Mouse (Mus musculus) neural tube, embryonic 15.5 days (tissue): ENCODE measurements at regions not wholly inside any gene's neighbourhood (a gene's known extent, or its start where the extent isn't known, plus 50 kb on each side); places are given as distances from the start of the nearest gene placed in this dataset.

Experiments used
- ATAC-seq: fragments of 200-750 bp; cut with Nextera tagmentation; 2 replicates; pipeline ENCODE4 v1.8.0; 2017; ENCODE audit warnings: mild to moderate bottlenecking, moderate TSS enrichment, moderate library complexity; ENCODE audit not compliant: low FRiP score
- H3K27ac ChIP-seq: fragments of 300-500 bp; sonication (generic); replicated peaks from 2 replicates; pipeline ENCODE4 v1.5.1; 2015; ENCODE audit warnings: mild to moderate bottlenecking, inconsistent platforms
- H3K27me3 ChIP-seq: fragments of 300-500 bp; sonication (generic); replicated peaks from 2 replicates; pipeline ENCODE4 v1.6.1; 2015; ENCODE audit warnings: inconsistent platforms
- H3K36me3 ChIP-seq: fragments of 300-500 bp; sonication (generic); 2 replicates; pipeline ENCODE4 v1.6.1; 2015; ENCODE audit warnings: inconsistent platforms
- H3K4me1 ChIP-seq: fragments of 300-500 bp; sonication (generic); 2 replicates; pipeline ENCODE4 v1.6.1; 2015; ENCODE audit warnings: inconsistent platforms
- H3K4me2 ChIP-seq: fragments of 300-500 bp; sonication (generic); 2 replicates; pipeline ENCODE4 v1.6.1; 2015; ENCODE audit warnings: inconsistent platforms, mild to moderate bottlenecking, moderate library complexity
- H3K4me3 ChIP-seq: fragments of 300-500 bp; sonication (generic); replicated peaks from 2 replicates; pipeline ENCODE4 v1.5.1; 2015; ENCODE audit warnings: mild to moderate bottlenecking, inconsistent platforms
- H3K9ac ChIP-seq: fragments of 300-500 bp; sonication (generic); replicated peaks from 2 replicates; pipeline ENCODE4 v1.6.1; 2015; ENCODE audit warnings: mild to moderate bottlenecking, inconsistent platforms
- H3K9me3 ChIP-seq: fragments of 300-500 bp; sonication (generic); replicated peaks from 2 replicates; pipeline ENCODE4 v1.6.1; 2016; ENCODE audit warnings: inconsistent platforms
- WGBS: fragments of 180-500 bp; shearing (Covaris S2); methylation state at CpG from one replicate; pipeline ENCODE4 v1.1.7; 2015; ENCODE audit warnings: mixed read lengths; 5-methylcytosine and 5-hydroxymethylcytosine counted together

GRCm38 (mm10) chr17:52084455-52084854 lies 251.4 kb upstream of the Satb1 start:
- Histone ChIP-seq H3K4me3 (no peak overlapping the region), H3K4me2 (no peak overlapping the region), H3K9me3 (no peaks in the 10 kb centered on the region), H3K4me1 (no peaks in the 10 kb centered on the region), H3K9ac (no peak overlapping the region), H3K36me3 (no peaks in the 10 kb centered on the region), H3K27ac (no peak overlapping the region), H3K27me3 (no peaks in the 10 kb centered on the region)
- 62% methylated on average over 2 of the region's 2 CpGs for WGBS
- ATAC-seq = no peak

- H3K9ac ChIP-seq = no peak overlapping the region
- 83% methylated on average over 7 of the region's 7 CpGs for WGBS
- H3K27me3 ChIP-seq = no peaks in the 10 kb centered on the region
- no peaks in the 10 kb centered on the region for H3K9me3 ChIP-seq
- ATAC-seq = no peak
- H3K27ac ChIP-seq = no peak overlapping the region
- no peak overlapping the region for H3K4me3 ChIP-seq
- H3K4me2 ChIP-seq = no peak overlapping the region
- no peaks in the 10 kb centered on the region for H3K4me1 ChIP-seq
- no peaks in the 10 kb centered on the region for H3K36me3 ChIP-seq
Measured at GRCm38 (mm10) chr17:52079316-52079715, 246.2 kb upstream of the Satb1 start.

- WGBS = 62% methylated on average over 8 of the region's 8 CpGs
- Histone ChIP-seq H3K4me1 (no peaks in the 10 kb centered on the region), H3K36me3 (no peaks in the 10 kb centered on the region), H3K9ac (no peak overlapping the region), H3K27ac (no peak overlapping the region), H3K4me3 (no peak overlapping the region), H3K27me3 (no peaks in the 10 kb centered on the region), H3K9me3 (no peaks in the 10 kb centered on the region), H3K4me2 (no peak overlapping the region)
- no peak for ATAC-seq
Measured at GRCm38 (mm10) chr17:52078496-52078895, 245.4 kb upstream of the Satb1 start.

- 94% methylated on average over 4 of the region's 4 CpGs for WGBS
- H3K36me3 ChIP-seq = no peaks in the 10 kb centered on the region
- no peaks in the 10 kb centered on the region for H3K9me3 ChIP-seq
- H3K27me3 ChIP-seq = no peaks in the 10 kb centered on the region
- H3K4me2 ChIP-seq = no peak overlapping the region
- no peak overlapping the region for H3K9ac ChIP-seq
- H3K4me1 ChIP-seq = no peaks in the 10 kb centered on the region
- no peak overlapping the region for H3K27ac ChIP-seq
- no peak overlapping the region for H3K4me3 ChIP-seq
- ATAC-seq = no peak
Measured at GRCm38 (mm10) chr17:52077951-52078350, 244.9 kb upstream of the Satb1 start.

GRCm38 (mm10) chr17:52076746-52077145 lies 243.7 kb upstream of the Satb1 start:
- no peak for ATAC-seq
- H3K27me3 ChIP-seq = no peaks in the 10 kb centered on the region
- WGBS = 82% methylated on average over 2 of the region's 2 CpGs

GRCm38 (mm10) chr17:52067721-52068120 lies 234.6 kb upstream of the Satb1 start:
- Histone ChIP-seq H3K4me2 (no peak overlapping the region), H3K27me3 (no peaks in the 10 kb centered on the region), H3K9me3 (no peaks in the 10 kb centered on the region), H3K4me3 (no peak overlapping the region), H3K4me1 (no peaks in the 10 kb centered on the region), H3K36me3 (no peaks in the 10 kb centered on the region), H3K9ac (no peak overlapping the region), H3K27ac (no peak overlapping the region)
- no peak for ATAC-seq
- WGBS = 83% methylated on average over 2 of the region's 2 CpGs

More at GRCm38 (mm10) chr17:52076746-52077145, 243.7 kb upstream of the Satb1 start:
- no peak overlapping the region for H3K4me2 ChIP-seq
- H3K27ac ChIP-seq = no peak overlapping the region
- no peak overlapping the region for H3K9ac ChIP-seq
- no peaks in the 10 kb centered on the region for H3K9me3 ChIP-seq
- H3K4me1 ChIP-seq = no peaks in the 10 kb centered on the region
- H3K4me3 ChIP-seq = no peak overlapping the region
- no peaks in the 10 kb centered on the region for H3K36me3 ChIP-seq

- H3K27me3 ChIP-seq = no peaks in the 10 kb centered on the region
- H3K27ac ChIP-seq = no peak overlapping the region
Measured at GRCm38 (mm10) chr17:52064618-52065017, 231.5 kb upstream of the Satb1 start.

GRCm38 (mm10) chr17:52063121-52063520 lies 230.0 kb upstream of the Satb1 start:
- Histone ChIP-seq H3K9me3 (no peaks in the 10 kb centered on the region), H3K27ac (no peak overlapping the region), H3K9ac (no peak overlapping the region), H3K27me3 (no peaks in the 10 kb centered on the region), H3K36me3 (no peaks in the 10 kb centered on the region), H3K4me1 (no peaks in the 10 kb centered on the region), H3K4me3 (no peak overlapping the region), H3K4me2 (no peak overlapping the region)
- WGBS = 85% methylated on average over 4 of the region's 4 CpGs
- ATAC-seq = no peak

More at GRCm38 (mm10) chr17:52064618-52065017, 231.5 kb upstream of the Satb1 start:
- ATAC-seq = no peak
- H3K9me3 ChIP-seq = no peaks in the 10 kb centered on the region
- H3K4me1 ChIP-seq = no peaks in the 10 kb centered on the region
- no peaks in the 10 kb centered on the region for H3K36me3 ChIP-seq
- H3K9ac ChIP-seq = no peak overlapping the region
- no peak overlapping the region for H3K4me3 ChIP-seq
- 92% methylated on average over 5 of the region's 5 CpGs for WGBS
- no peak overlapping the region for H3K4me2 ChIP-seq

- no peak overlapping the region for H3K27ac ChIP-seq
- H3K4me1 ChIP-seq = no peaks in the 10 kb centered on the region
- no peaks in the 10 kb centered on the region for H3K9me3 ChIP-seq
- peak overlapping the region; percentile 23 for H3K4me2 ChIP-seq
- H3K27me3 ChIP-seq = no peaks in the 10 kb centered on the region
- H3K9ac ChIP-seq = no peak overlapping the region
- 34% methylated on average over 11 of the region's 11 CpGs for WGBS
- H3K36me3 ChIP-seq = no peaks in the 10 kb centered on the region
- H3K4me3 ChIP-seq = no peak overlapping the region
- ATAC-seq = no peak
Measured at GRCm38 (mm10) chr17:52062096-52062665, 229.1 kb upstream of the Satb1 start.

- H3K4me2 ChIP-seq = no peak overlapping the region
- no peak overlapping the region for H3K4me3 ChIP-seq
- H3K4me1 ChIP-seq = no peaks in the 10 kb centered on the region
- H3K27me3 ChIP-seq = no peaks in the 10 kb centered on the region
- H3K27ac ChIP-seq = no peak overlapping the region
- WGBS = 95% methylated on average over 4 of the region's 4 CpGs
- no peaks in the 10 kb centered on the region for H3K36me3 ChIP-seq
- no peak for ATAC-seq
- no peak overlapping the region for H3K9ac ChIP-seq
- H3K9me3 ChIP-seq = no peaks in the 10 kb centered on the region
Measured at GRCm38 (mm10) chr17:52036479-52036878, 203.4 kb upstream of the Satb1 start.

GRCm38 (mm10) chr17:52031079-52031478 lies 198.0 kb upstream of the Satb1 start:
- Histone ChIP-seq H3K36me3 (no peaks in the 10 kb centered on the region), H3K27me3 (no peaks in the 10 kb centered on the region), H3K4me2 (no peak overlapping the region), H3K27ac (no peak overlapping the region), H3K4me1 (no peaks in the 10 kb centered on the region), H3K9ac (no peak overlapping the region), H3K9me3 (no peaks in the 10 kb centered on the region), H3K4me3 (no peak overlapping the region)
- no peak for ATAC-seq
- whole genome bisulfite sequencing = 93% methylated on average over 8 of the region's 8 CpGs

- no peaks in the 10 kb centered on the region for H3K36me3 ChIP-seq
- no peaks in the 10 kb centered on the region for H3K27me3 ChIP-seq
- H3K9me3 ChIP-seq = no peaks in the 10 kb centered on the region
- 60% methylated on average over 8 of the region's 8 CpGs for WGBS
- no peak overlapping the region for H3K27ac ChIP-seq
- ATAC-seq = no peak
- no peak overlapping the region for H3K4me3 ChIP-seq
- no peak overlapping the region for H3K9ac ChIP-seq
- no peaks in the 10 kb centered on the region for H3K4me1 ChIP-seq
- H3K4me2 ChIP-seq = no peak overlapping the region
Measured at GRCm38 (mm10) chr17:51986920-51987319, 153.8 kb upstream of the Satb1 start.

GRCm38 (mm10) chr17:51986212-51986611 lies 153.1 kb upstream of the Satb1 start:
- Histone ChIP-seq H3K9ac (no peak overlapping the region), H3K9me3 (no peaks in the 10 kb centered on the region), H3K27me3 (no peaks in the 10 kb centered on the region), H3K27ac (no peak overlapping the region), H3K4me3 (no peak overlapping the region), H3K4me1 (no peaks in the 10 kb centered on the region), H3K4me2 (no peak overlapping the region), H3K36me3 (no peaks in the 10 kb centered on the region)
- WGBS = 76% methylated on average over 14 of the region's 14 CpGs
- no peak for ATAC-seq
